Mouse (Mus musculus): ENCODE data around the gene Slc25a20. TPM values are rescaled to one million over a fixed set of nuclear protein-coding genes. Genes with fewer than 3 reads are reported as not detected.

The Slc25a20 gene
- polyA plus RNA-seq, 1 experiment from 2014 or later, result 22.6 TPM

DNA sequence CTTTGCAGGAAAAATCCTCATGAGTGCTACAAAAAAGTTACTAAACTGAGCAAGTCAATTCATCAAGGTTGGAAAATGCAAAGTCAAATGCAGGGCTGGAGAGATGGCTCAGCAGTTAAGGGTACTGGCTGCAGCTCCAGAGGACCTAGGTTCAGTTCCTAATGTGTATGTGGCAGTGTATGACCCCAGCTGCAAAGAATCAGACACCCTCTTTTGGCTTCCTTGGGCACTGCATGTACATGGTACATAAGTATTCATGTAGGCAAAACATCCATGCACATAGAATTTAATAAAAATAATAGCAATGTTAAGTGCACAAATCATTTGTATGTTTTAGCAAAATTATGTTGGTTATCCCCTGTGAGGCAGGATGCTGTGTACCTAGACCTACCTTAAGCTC lies 70.6 kb downstream of the Slc25a20 start:
- Histone ChIP-seq H3K27me3 (ENCODE audit: control insufficient read depth, insufficient read depth, low read length) (no peaks in the 10 kb centered on the region), H3K9ac (ENCODE audit: low read length) (no peak overlapping the region), H3K36me3 (ENCODE audit: control insufficient read depth, insufficient read depth, low read length) (no peaks in the 10 kb centered on the region; the same call in 1 of the 2 replicates), H3K4me2 (ENCODE audit: low read depth, low read length, severe bottlenecking) (no peak overlapping the region), H3K27ac (ENCODE audit: low read depth, low read length) (no peak overlapping the region), H3K4me1 (replicated peaks; ENCODE audit: control insufficient read depth, insufficient read depth, low read length) (no peaks in the 10 kb centered on the region), H3K9me3 (ENCODE audit: control insufficient read depth, low read length) (no peaks in the 10 kb centered on the region), H3K4me3 (ENCODE audit: low read depth, low read length) (no peak overlapping the region)
- ATAC-seq (replicated peaks; ENCODE audit: low FRiP score), result no peak
- DNase-seq (ENCODE audit: low spot score), result no peak

Small RNA genes within 50 kb of the gene (microRNA-seq; reads per million reads assigned to microRNA genes)
- gene Gm26298 (ENCODE audit: insufficient number of aligned reads), result not detected

Other genes starting within 250 kb of the Slc25a20 start
- gene Ccdc36, start 233.6 kb upstream of the Slc25a20 start, polyA plus RNA-seq (2014; fragmentation: Nextera tagmentation; extraction: Ambion mirVana), result 0.69 and 0.89 TPM in 2 replicates
- not detected in 2 replicates for gene BC048562, start 225.6 kb upstream of the Slc25a20 start, polyA plus RNA-seq (2014; fragmentation: Nextera tagmentation; extraction: Ambion mirVana)
- 42.5 and 45.2 TPM in 2 replicates for gene Ccdc71, start 201.6 kb upstream of the Slc25a20 start, polyA plus RNA-seq (2014; fragmentation: Nextera tagmentation; extraction: Ambion mirVana)
- gene Klhdc8b, start 200.5 kb upstream of the Slc25a20 start, polyA plus RNA-seq (2014; fragmentation: Nextera tagmentation; extraction: Ambion mirVana), result 49.5 and 53.9 TPM in 2 replicates
- gene Lamb2, start 182.4 kb upstream of the Slc25a20 start, polyA plus RNA-seq (2014; fragmentation: Nextera tagmentation; extraction: Ambion mirVana), result 31.8 and 40.9 TPM in 2 replicates
- 84.0 and 90.0 TPM in 2 replicates for gene Usp19, start 171.5 kb upstream of the Slc25a20 start, polyA plus RNA-seq (2014; fragmentation: Nextera tagmentation; extraction: Ambion mirVana)
- gene Qars, start 154.4 kb upstream of the Slc25a20 start, polyA plus RNA-seq (2014; fragmentation: Nextera tagmentation; extraction: Ambion mirVana), result 107 and 116 TPM in 2 replicates
- 174 and 183 TPM in 2 replicates for gene Qrich1, start 145.3 kb upstream of the Slc25a20 start, polyA plus RNA-seq (2014; fragmentation: Nextera tagmentation; extraction: Ambion mirVana)
- 197 and 199 TPM in 2 replicates for gene Impdh2, start 101.8 kb upstream of the Slc25a20 start, polyA plus RNA-seq (2014; fragmentation: Nextera tagmentation; extraction: Ambion mirVana)
- gene Ndufaf3, start 94.7 kb upstream of the Slc25a20 start, polyA plus RNA-seq (2014; fragmentation: Nextera tagmentation; extraction: Ambion mirVana), result 50.1 and 53.2 TPM in 2 replicates
- gene Dalrd3, start 92.2 kb upstream of the Slc25a20 start, polyA plus RNA-seq (2014; fragmentation: Nextera tagmentation; extraction: Ambion mirVana), result 176 and 195 TPM in 2 replicates
- gene Wdr6, start 83.3 kb upstream of the Slc25a20 start, polyA plus RNA-seq (2014; fragmentation: Nextera tagmentation; extraction: Ambion mirVana), result 196 TPM in 2 replicates
- gene P4htm, start 64.4 kb upstream of the Slc25a20 start, polyA plus RNA-seq (2014; fragmentation: Nextera tagmentation; extraction: Ambion mirVana), result 11.9 and 12.6 TPM in 2 replicates
- 61.1 and 62.1 TPM in 2 replicates for gene Arih2, start 12.7 kb upstream of the Slc25a20 start, polyA plus RNA-seq (2014; fragmentation: Nextera tagmentation; extraction: Ambion mirVana)
- gene Prkar2a, start 27.2 kb downstream of the Slc25a20 start, polyA plus RNA-seq (2014; fragmentation: Nextera tagmentation; extraction: Ambion mirVana), result 54.1 and 56.8 TPM in 2 replicates
- 96.6 and 108 TPM in 2 replicates for gene Ip6k2, start 121.7 kb downstream of the Slc25a20 start, polyA plus RNA-seq (2014; fragmentation: Nextera tagmentation; extraction: Ambion mirVana)
- gene Nckipsd, start 146.3 kb downstream of the Slc25a20 start, polyA plus RNA-seq (2014; fragmentation: Nextera tagmentation; extraction: Ambion mirVana), result 14.4 and 22.0 TPM in 2 replicates
- gene Celsr3, start 164.2 kb downstream of the Slc25a20 start, polyA plus RNA-seq (2014; fragmentation: Nextera tagmentation; extraction: Ambion mirVana), result 6.9 and 9.4 TPM in 2 replicates
- gene Slc26a6, start 191.2 kb downstream of the Slc25a20 start, polyA plus RNA-seq (2014; fragmentation: Nextera tagmentation; extraction: Ambion mirVana), result 12.6 and 12.7 TPM in 2 replicates

Measured in forebrain, embryonic 11.5 days (tissue).